Mouse (Mus musculus) left cerebral cortex, adult 9 months (tissue): ENCODE measurements around the gene Chga.

Source experiments
- DNase-seq, 2 experiments: peaks; one replicate each; pipeline ENCODE4 v3.0.0; 2022; ENCODE audit warnings: low spot score in 2 of 2

The Chga gene

DNA sequence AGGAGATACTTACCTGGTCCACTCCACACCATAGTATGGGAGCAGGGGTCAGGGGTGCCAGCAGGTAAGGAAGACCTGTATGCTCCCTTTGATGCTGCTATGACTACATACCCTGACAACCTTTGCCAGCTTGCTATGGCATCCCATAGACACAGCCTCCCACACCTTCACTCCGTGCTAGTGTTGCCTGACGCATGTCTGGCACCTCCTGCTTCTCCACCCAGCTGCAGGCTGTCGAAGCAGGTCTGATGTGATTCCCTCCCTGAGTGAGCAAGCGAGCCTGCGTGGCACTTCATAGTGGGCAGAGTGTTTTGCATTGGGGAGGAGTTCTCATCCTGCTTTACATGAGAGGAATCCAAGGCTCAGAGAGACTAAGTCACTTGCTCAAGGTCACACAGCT is 2.6 kb downstream of the Chga start:
- peak; percentile 49 to 50 for DNase-seq

- DNase-seq = no peak
Measured at GRCm38 (mm10) chr12:102565086-102565485, 10.3 kb downstream of the Chga start.

- no peak for DNase-seq
Measured at GRCm38 (mm10) chr12:102566951-102567350, 12.2 kb downstream of the Chga start.

GRCm38 (mm10) chr12:102568219-102568618 is 13.4 kb downstream of the Chga start:
- no peak for DNase-seq

GRCm38 (mm10) chr12:102570111-102570510 is 15.3 kb downstream of the Chga start:
- DNase-seq = no peak

DNA sequence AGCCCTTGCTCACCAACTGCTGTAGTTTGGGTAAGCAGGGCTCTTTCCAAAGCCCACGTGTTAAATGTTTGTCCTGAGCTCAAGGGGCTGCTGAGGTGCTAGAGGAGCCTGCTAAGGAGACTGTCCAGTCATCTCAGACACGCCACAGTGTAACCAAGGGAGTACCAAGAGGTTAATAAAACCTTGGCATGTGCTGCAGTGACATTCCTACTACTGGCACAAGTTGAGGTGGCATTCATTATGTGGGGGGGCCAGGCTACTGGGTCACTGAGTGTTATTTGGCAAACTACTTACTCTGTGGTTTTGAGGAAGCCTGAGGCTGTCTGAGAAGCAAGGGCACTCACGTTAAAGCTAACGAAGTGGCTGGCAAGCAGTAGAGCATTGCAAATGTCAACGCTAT is 16.0 kb downstream of the Chga start:
- DNase-seq = no peak

DNA sequence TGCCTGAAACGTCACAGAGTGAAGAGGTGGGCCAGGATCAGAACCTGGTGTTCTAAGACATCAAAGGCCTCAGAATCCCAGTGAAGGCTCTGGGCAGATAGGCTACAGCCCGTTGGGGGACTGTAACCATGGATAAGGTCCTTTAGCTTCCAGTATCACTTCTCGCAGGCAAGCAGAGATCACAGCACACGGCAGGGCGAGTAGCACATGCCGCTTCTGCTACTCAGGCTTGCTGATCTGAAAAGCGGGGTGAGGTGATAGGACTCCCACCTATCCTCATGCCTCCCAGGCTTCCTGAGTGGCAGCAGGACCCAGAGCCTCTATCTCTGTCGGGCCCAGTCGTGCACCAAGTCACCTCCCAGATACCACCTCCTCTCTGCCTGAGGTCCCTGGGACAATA is 16.9 kb downstream of the Chga start:
- no peak for DNase-seq

- DNase-seq = no peak
Measured at GRCm38 (mm10) chr12:102573036-102573435, 18.3 kb downstream of the Chga start.

DNA sequence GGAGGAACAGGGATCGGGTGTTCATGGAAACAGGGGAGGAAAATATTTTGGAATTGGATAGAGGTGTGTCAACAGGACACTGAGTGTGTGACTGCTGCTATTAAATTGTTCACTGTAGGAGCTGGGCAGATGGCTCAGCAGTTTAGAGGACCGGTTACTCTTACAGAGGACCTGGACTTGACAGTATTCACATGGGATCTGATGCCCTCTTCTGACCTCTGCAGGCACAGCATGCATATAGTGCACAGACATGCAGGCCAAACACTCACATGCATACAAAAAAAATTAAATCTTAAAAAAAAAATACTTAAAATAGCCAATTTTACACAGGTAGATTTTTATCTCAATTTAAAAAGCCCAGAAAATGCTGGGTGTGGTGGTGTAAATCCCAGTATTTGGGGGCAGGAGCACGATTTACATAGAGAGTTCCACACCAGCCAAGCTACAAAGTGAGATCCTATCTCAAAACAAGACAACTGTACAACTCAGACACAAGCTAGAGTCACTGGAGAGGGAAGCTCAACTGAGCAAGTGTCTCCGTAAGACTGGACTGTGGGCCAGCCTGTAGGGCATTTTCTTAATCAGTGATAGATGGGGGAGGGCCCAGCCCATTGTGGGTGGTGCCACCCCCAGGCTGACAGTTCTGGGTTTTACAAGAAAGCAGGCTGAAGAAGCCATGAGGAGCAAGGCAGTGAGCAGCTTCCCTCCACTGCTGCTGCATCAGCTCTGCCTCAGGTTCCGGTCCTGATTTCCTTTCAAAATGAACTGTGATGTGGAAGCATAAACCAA is 21.0 kb downstream of the Chga start:
- DNase-seq = no peak

DNA sequence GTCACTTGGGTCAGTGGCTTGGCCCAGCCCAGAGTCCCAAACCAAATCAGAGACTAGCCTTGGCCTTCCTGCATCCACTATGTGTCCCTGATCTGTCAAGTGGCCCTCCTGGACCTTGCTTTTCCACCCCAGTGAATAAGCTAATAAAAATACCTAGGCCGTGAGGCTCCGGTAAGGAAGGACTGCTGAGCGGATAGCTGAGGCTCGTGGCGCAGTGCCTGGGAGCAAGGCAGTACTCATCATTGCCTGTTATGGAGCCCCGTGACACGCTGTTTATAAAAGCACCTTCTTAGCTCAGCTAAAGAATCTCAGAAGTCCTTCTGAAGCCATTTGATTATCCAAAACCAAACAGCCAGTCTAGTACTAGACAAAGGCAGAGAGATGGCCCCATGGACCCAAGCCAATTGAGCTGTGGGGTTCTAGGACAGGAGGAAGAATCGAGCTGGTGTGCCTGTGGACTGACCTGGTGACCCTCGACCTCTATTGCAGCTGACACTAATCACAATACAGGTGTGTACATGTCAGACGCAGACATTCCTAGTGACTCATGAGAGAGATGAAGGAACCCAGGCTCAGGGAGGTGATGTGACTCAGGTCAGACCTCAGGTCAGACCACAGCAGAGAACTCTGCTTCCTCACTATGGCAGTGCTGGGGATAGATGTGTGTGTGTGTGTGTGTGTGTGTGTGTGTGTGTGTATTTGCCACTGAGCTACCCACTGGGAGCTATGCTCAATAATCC is 22.1 kb downstream of the Chga start:
- no peak for DNase-seq

DNA sequence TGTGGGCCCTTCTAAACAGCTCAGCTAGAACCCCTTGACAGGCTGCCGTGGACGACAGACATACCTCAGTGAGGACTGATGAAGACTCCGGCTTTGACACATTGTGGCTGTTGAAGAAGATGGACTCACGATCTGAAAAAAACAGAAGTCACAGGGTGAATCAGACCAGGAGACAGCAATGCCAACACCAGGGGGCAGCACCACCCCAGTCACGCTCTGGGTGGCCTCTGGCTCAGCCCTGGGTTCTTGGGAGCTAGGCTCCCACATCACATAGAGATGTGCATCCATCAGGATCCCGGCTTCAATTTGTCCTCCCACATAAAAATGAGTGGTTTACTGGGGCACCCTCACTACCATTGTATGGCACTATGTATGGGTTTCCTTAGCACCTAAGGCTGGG is 24.3 kb downstream of the Chga start:
- peak in 1 of 2 experiments; percentile 82 for DNase-seq

DNA sequence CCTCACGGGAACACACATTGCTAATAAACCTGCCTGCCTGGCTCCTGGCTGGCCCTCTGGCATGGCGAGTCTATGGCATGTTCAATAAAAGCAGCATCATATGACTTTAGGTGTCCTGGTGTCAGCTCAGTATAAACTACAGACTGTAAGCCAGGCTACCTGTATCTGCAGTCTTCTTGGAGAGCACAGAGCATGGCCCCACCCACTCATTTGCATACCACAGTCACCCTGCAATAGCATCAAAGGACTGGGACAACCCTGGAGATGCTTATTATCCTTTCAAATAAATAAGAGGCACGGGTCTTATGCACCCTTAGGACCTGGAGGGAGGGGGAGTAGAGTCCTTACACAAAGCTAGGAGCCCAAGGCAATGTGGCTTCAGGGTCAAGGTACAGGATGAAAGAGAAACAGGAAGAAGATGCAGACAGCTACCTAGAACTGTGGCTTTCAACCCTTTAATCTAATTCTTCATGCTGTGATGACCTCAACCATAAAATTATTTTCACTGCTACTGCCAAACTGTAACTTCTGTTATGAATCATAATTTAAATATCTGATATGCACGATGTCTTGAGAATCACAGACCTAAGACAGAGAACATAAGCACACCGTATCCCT is 26.9 kb downstream of the Chga start:
- DNase-seq = no peak

GRCm38 (mm10) chr12:102582441-102582840 is 27.7 kb downstream of the Chga start:
- no peak for DNase-seq

DNA sequence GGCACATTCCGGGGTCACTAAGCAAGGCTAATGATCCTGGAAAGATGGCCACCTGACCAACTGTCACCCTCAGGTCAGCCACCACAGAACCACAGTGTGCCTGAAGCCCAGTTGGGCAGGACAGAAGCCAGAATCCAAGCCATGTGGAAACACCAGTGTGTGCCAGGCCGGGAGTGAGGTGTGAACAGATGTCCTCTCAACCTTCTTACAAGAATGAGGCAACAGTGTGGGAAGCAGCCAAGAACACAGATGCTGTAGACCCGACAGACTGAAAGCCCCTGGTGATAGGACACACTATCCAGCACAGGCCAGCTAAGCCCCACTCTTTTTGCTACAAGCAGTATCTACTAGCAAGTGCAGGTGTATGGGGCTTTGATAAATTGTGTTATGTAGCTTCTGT is 30.6 kb downstream of the Chga start:
- peak; percentile 47 to 63 for DNase-seq

DNA sequence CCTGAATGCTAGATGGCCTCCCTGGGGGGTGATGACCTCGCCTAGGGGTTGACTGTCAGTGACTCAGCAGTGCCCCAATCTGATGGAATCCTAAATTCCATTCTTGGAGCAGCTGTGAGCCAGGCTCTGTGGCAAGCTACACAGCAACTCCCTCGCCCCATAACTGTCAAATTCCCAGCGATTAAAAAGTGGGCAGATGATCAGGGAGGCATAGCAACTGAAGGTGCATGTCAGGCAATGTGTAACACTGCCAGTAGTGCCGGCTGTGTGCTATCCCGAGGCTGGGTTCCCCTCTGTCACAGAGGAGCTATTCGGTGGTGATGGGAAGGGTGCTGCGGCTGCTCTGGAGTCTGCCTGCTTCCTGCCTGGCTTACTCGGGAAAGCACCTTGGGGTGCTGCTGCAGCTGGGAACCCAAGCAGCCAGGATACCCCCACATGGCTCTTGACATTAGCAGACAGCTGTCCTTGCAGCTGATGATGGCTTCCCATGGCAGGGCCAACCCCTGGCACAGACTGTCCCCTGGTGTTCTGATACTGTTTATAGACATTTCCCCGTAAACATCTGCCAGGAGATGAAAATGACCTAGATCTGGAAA is 31.6 kb downstream of the Chga start:
- no peak for DNase-seq

DNA sequence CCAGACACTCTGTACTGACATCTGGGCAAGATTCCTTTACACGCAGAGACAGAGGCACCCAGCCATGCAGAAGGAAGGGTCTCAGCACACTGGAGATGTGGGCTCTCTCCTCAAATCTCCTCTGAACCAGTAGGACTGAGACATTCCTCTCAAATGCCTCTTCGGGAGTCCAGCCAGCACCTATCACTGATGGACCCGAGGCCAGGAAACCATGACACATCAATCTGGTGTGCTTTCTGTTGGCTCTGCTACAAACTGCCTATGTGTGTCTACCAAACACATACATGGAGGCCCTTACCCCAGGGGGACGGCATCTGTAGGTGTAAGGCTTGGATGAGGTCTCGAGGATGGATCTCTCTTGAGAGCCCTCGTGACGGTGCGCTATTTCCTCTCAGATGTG is 32.3 kb downstream of the Chga start:
- DNase-seq = no peak

GRCm38 (mm10) chr12:102590711-102591360 is 36.1 kb downstream of the Chga start:
- DNase-seq = no peak

GRCm38 (mm10) chr12:102593699-102594098 is 38.9 kb downstream of the Chga start:
- peak in 1 of 2 experiments; percentile 57 for DNase-seq

DNA sequence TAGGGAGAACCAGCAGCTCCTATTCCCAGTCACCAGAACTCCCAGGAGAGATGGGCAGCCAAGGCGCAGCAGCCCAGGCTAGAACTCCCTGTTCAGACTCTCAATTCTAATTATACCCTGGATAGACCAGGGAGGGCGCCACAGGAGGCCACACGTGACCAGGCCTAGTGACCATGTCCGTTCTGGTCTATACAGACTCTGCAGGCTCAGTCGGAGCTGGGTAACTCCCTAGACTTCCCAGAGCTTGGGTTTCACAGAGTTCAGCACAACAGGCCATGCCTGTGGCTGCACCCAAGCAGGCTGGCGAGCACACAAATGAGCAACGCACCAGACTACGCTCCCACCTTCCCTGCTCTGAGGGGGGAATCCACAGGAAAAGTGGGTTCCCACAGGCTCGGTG is 39.9 kb downstream of the Chga start:
- no peak for DNase-seq

DNA sequence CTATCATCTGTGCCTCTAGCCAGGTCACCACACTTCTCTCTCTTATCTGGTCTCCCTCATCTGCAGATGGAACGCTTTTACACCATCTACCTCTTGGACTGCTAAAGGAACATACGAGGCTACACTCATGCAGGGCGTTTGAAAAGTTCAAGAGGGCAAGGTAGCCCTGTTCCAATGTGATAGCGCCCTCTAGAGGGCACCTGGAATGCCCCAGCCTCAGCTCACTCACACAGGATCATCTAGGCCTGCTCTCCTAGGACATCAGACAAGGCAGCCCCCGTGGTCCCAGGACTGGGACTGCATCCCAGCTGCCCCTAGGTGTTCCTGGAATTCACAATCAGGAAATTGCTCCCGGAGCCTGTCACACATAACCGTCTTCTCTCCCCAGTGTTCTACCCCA is 41.6 kb downstream of the Chga start:
- no peak for DNase-seq

DNA sequence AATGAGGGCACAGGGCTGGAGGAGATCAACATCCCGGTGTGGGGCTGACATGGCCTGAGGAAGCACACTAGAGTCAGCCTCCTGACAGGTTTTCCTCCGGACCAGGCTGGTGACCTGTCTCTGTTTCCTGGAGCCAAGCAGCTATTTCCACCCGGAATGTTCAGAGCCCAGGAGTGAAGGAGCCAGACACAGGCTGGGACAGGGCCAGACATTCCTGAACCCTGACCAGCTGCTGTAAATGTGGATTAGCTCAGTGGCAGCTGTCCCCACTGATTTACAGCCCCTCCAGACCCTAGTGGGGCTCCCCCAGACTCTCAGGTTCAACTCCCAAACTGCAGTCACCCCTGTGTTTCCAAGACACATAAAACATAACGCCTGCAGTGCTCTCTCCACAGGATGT is 42.7 kb downstream of the Chga start:
- DNase-seq = no peak

GRCm38 (mm10) chr12:102598535-102598934 is 43.8 kb downstream of the Chga start:
- no peak for DNase-seq
